Mouse (Mus musculus) adrenal gland, postnatal 36 days (tissue): ENCODE measurements around the gene Bpi. TPM values are rescaled to one million over a fixed set of nuclear protein-coding genes. Genes with fewer than 3 reads are reported as not detected.

Experiments used
- DNase-seq, 2 experiments: peaks; one replicate each; pipeline ENCODE4 v3.0.0; 2021; ENCODE audit warnings: mixed read lengths in 1 of 2
- long read RNA-seq, 2 experiments: library from polyadenylated mRNA; stranded (forward); transcript quantifications; one replicate each; pipeline ENCODE4 v2.0.0; 2021; ENCODE audit warnings: borderline sequencing depth in 2 of 2
- total RNA-seq, 2 experiments: library from RNA; stranded (reverse); gene quantifications; 2 replicates each; pipeline ENCODE4 v1.2.3; 2021

Gene Bpi
- total RNA-seq, result not detected
- long read RNA-seq, experiment 1, result 0 reads
- long read RNA-seq, experiment 2, result 0 reads

GRCm38 (mm10) chr2:158258005-158258418 is at the start of gene Bpi:
Gene Bpi (plus strand): TSS chr2:158258094.
- no peak for DNase-seq

GRCm38 (mm10) chr2:158209776-158210175 is 48.1 kb upstream of the Bpi start:
- DNase-seq, result no peak

DNA sequence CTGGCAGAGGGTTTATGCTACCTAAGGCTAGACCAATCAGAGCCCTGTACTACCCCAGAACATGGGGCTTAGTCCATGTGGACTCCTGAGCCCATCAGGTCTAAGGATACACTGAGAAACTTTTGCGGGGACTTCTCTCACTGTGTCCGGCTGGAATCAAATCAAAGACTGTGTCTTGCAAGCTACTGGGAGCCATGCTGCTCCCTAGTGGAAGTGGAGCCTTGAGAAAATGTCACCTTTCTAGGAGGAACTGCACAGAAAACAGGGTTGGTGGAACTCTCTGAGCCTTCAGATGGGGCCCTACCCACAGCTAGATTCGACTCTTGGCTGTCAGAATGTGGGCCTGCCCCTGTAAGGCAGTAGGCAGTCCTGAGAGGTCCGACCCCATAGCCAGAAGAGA is 47.4 kb upstream of the Bpi start:
- DNase-seq, result peak; percentile 32 to 60

GRCm38 (mm10) chr2:158210958-158211357 is 46.9 kb upstream of the Bpi start:
- DNase-seq, result no peak

DNA sequence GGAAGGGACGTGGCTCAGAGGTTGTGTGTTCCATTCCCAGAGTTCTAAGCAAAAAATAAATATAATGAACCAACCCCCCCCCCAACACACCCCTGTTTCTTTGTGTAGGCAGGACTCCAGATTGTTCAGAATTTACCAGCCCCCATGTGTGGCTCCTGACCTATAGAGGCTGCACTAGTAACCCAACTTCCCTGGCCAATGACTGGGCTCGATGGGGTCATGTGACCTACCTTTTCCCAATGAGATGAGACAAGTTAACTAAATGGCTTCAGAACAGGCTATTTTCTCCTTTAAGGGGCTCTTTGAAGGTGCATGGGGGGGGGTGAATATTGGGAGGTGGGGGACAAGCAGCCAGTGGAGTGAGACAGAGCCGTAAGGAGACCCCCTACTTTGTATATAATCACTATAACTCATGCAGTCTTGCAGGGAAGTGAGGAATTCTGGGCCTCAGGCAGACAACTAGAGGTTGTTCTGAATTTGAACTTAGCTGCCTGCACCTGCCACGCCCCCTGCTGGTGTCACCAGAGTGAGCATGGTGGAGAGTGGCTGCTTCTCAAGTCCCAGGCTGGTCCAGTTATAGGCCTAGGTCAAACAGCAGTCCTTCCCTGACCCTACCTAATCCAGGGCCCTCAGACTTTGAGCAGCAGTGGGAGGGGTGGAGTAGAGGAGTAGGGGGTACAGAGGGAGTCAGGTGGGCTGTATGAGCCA is 46.0 kb upstream of the Bpi start:
- peak; percentile 28 to 33 for DNase-seq

DNA sequence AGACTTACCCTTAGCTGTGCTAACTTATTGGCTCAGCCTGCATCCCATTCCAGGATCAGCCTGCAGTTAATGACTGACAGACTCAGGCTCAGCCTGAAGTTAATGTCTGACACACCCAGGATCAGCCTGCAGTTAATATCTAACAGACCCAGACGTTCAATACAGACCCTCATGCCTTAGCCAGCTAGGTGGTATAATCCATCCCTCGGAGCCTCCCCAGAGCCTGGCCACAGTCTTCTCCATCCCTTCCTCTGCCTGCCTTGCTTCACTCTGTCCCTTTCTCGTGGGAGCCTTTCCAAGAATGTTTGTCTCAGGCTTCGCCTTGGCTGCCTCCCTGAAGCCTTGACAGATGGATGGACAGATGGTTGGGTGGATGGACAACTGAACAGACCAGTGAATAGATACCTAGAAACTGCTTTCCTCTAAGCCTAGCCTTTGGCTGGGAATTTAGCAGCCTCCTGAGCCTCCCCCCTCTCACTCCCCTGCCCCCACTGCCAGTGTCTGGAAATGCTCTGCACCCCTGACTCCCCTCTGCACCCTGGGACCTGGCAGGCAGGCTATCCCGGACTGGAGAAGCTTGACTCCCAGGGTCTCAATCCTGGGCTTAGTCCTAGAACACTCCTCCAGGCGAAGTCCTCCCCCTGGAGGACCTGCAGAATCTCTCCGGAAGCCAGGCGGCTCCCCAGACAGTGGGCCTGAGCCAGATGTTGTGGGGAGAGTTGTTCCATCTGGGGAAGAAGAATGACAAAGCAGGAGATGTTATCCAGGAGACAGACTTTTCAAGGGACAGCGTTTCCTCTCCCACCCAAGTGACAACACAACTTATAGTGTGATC is 42.4 kb upstream of the Bpi start:
- no peak for DNase-seq

DNA sequence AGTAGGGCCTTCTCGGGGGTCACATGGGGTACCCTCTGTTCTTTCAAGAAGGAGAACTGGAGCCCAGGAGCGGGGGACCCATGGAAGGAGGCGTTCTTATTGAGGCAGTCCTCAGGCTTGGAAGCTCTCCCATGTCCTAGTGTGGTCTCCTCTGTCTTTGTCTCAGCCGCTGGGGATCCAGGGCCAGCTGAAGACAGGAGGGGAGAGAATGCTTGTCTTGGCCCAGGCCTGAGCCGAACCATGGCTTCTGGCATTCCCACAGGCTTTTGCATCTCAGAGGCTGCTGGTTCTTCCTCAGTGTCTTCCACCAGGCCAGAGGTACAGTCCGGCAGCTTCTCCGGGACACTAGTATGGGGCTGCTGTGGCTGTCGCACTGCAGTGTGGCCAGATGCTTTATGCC is 41.4 kb upstream of the Bpi start:
- no peak for DNase-seq

GRCm38 (mm10) chr2:158219562-158219961 is 38.3 kb upstream of the Bpi start:
- DNase-seq, result no peak

GRCm38 (mm10) chr2:158221446-158222084 is 36.3 kb upstream of the Bpi start:
- DNase-seq, result no peak

DNA sequence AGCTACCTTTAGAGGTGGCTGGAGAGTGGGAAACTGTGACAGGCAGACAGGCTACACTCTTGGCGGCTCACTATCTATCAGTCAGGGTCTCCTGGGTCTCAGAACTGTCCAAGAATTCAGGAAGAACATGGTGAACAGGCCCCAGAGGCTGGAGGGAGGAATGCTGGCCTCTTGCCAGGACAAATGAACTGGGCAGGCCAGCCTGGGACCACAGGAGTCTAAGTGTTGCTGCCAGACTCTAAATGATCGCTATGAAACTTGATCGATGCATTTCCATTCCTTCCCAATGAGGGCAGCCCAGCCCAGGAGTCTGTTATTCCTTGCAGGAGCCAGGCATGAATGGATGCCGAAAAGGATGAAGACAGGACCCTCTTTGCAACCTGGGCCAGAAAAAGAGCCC is 35.2 kb upstream of the Bpi start:
- peak in 1 of 2 experiments; percentile 41 for DNase-seq

- no peak for DNase-seq
Measured at GRCm38 (mm10) chr2:158223497-158223896, 34.4 kb upstream of the Bpi start.

DNA sequence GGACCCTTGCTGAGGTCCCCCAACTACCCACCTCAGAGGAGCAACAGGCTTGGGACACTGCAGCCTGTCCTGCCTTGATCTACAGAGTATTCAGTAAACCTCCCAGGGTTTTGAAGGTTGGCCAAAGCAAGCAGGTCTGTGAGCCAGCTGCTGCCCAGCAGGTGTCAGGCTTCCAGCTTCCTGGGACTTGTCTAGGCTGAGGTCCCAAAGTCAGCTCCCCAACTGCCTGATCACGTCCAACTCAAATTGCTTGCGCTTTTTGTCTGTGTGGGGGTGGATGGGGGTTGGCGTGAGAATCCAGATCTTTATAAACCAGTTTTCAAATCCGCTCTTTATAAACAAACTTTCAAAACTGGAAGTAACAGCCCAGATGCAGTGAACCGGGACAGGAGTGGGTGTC is 32.6 kb upstream of the Bpi start:
- peak; percentile 42 to 74 for DNase-seq

- DNase-seq, result peak; percentile 37 to 60
Measured at GRCm38 (mm10) chr2:158228670-158229502, 29.0 kb upstream of the Bpi start, which contains the start of gene D630003M21Rik. Gene D630003M21Rik (minus strand): TSS chr2:158229222.

- no peak for DNase-seq
Measured at GRCm38 (mm10) chr2:158229503-158229892, 28.4 kb upstream of the Bpi start.

- no peak for DNase-seq
Measured at GRCm38 (mm10) chr2:158230617-158231016, 27.3 kb upstream of the Bpi start.

DNA sequence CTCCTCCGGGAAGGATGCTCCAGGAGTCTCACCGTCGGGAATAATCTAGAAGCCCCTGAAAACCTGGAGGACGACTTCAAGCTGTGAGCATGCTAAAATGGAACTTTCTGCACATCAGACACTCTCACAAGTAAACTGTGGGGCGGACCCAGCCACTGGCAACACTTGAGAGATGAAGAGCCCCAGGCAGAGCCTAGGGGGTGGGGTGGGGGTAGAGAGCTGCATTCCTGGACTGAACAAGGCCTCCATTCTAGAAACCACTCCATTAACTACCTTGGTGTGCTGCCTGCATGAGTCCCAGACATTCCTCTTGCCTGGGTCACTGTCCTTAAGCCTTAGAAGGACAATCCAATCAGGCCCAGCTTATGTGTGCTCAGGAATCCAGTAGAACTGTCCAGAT is 26.8 kb upstream of the Bpi start:
- DNase-seq, result no peak

- no peak for DNase-seq
Measured at GRCm38 (mm10) chr2:158232414-158232813, 25.5 kb upstream of the Bpi start.

DNA sequence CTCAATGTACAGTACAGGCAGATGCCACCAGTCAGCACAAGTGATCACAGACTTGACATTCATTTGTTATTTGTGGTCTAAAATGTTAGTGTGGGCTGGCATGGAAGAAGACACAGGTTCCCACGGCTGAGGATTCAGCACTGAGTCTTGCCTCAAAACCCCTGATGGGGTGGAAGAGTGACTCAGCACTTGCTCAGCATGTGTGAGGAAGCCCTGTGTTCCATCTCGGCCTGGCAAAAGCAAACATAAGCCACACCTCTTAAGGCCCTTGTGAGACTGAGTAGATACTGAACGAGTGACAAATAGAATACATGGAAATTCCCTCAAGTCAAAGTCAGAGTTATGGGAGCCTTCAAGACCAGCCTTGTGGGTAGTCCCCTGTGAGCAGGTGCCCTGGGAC is 24.8 kb upstream of the Bpi start:
- peak in 1 of 2 experiments; percentile 53 for DNase-seq

- no peak for DNase-seq
Measured at GRCm38 (mm10) chr2:158236698-158237097, 21.2 kb upstream of the Bpi start.

- peak; percentile 37 to 54 for DNase-seq
Measured at GRCm38 (mm10) chr2:158238101-158238500, 19.8 kb upstream of the Bpi start.

DNA sequence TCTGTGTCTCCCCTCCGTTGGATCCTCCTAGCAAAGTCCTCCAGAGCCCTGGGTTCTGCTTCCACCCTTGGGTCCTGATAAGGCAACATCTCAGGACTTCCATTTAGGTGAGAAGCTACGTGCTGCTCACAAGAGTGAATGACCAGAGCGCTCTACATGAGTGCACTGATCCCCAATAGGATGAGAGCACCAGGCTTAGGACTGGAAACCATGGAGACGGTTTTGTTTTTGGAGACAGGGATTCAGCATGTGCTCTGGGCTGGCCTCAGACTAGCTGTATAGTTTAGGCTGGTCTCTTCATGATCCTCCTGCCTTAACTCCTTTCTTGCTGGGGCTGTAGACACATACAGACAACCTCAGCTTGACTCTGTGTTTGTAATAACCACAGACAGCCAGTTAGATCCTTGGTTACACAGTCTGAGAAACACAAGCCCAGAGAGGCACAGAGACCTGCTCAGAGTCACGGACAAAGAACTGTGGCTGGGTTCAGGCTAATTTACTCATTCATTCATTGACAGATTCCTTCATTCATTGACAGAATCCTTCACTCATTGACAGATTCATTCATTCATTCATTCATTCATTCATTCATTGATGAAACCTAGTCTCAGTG is 16.7 kb upstream of the Bpi start:
- no peak for DNase-seq
